Mouse (Mus musculus) olfactory bulb, adult 2 months (tissue): ENCODE data around the gene Ogg1.

ENCODE experiments used
- CTCF ChIP-seq: fragments of 200-500 bp; IDR thresholded peaks from 2 replicates; pipeline ENCODE4 v1.5.1; 2012; ENCODE audit warnings: low read depth, mild to moderate bottlenecking, low read length, moderate library complexity; ENCODE audit not compliant: insufficient read depth
- POLR2A ChIP-seq: fragments of 200-500 bp; IDR thresholded peaks from 2 replicates; pipeline ENCODE4 v1.6.1; 2012; ENCODE audit warnings: mild to moderate bottlenecking, low read depth, low read length, moderate library complexity; ENCODE audit not compliant: insufficient read depth

- TF ChIP-seq CTCF (no peak), POLR2A (no peak)
Observed at GRCm38 (mm10) chr6:113315972-113316371, 10.8 kb upstream of the Ogg1 start.
